Mouse (Mus musculus) thymus, adult 2 months (tissue): Measurements from ENCODE around the gene Prr7. TPM values are rescaled to one million over a fixed set of nuclear protein-coding genes. Genes with fewer than 3 reads are reported as not detected.

Experiments
- DNase-seq: peaks from one replicate; pipeline ENCODE4 v3.0.0; 2021
- H3K27ac ChIP-seq: fragments of 200-500 bp; 2 replicates; pipeline ENCODE4 v1.5.1; 2012; ENCODE audit warnings: low read length, control low read depth; ENCODE audit not compliant: control insufficient read depth, insufficient read depth
- H3K27me3 ChIP-seq: fragments of 200-500 bp; 2 replicates; pipeline ENCODE4 v1.6.1; 2012; ENCODE audit warnings: mild to moderate bottlenecking, low read length, moderate library complexity, mixed read lengths; ENCODE audit not compliant: control insufficient read depth, insufficient read depth
- H3K36me3 ChIP-seq: fragments of 200-500 bp; 2 replicates; pipeline ENCODE4 v1.6.1; 2012; ENCODE audit warnings: mild to moderate bottlenecking, low read length, moderate library complexity; ENCODE audit not compliant: control insufficient read depth, insufficient read depth
- H3K4me1 ChIP-seq: fragments of 200-500 bp; replicated peaks from 2 replicates; pipeline ENCODE4 v1.6.1; 2012; ENCODE audit warnings: low read length; ENCODE audit not compliant: control insufficient read depth, insufficient read depth
- H3K4me3 ChIP-seq: fragments of 200-500 bp; 2 replicates; pipeline ENCODE4 v1.5.1; 2012; ENCODE audit warnings: mild to moderate bottlenecking, low read length, control low read depth, moderate library complexity; ENCODE audit not compliant: control insufficient read depth, insufficient read depth
- CTCF ChIP-seq: fragments of 200-500 bp; IDR thresholded peaks from 2 replicates; pipeline ENCODE4 v1.5.1; 2012; ENCODE audit warnings: mild to moderate bottlenecking, control low read depth, low read length, moderate library complexity, borderline replicate concordance; ENCODE audit not compliant: control insufficient read depth, poor library complexity, insufficient read depth; ENCODE audit errors: extremely low read depth
- POLR2A ChIP-seq: fragments of 200-500 bp; IDR thresholded peaks from 2 replicates; pipeline ENCODE4 v1.6.1; 2012; ENCODE audit warnings: mild to moderate bottlenecking, low read length, control low read depth, moderate library complexity; ENCODE audit not compliant: control insufficient read depth, poor library complexity, insufficient read depth; ENCODE audit errors: extremely low read depth
- WGBS: fragments of 180-500 bp; shearing (Covaris S2); methylation state at CpG from one replicate; pipeline ENCODE4 v1.1.7; 2018; 5-methylcytosine and 5-hydroxymethylcytosine counted together
- polyA plus RNA-seq: library from polyadenylated mRNA; depleted of rRNA; stranded (reverse); fragments of >200 nt; gene quantifications from 2 replicates; pipeline ENCODE4 v1.2.3, GENCODE M21; 2012

Gene Prr7
- polyA plus RNA-seq, 1 experiment, result 33.8 TPM

DNA sequence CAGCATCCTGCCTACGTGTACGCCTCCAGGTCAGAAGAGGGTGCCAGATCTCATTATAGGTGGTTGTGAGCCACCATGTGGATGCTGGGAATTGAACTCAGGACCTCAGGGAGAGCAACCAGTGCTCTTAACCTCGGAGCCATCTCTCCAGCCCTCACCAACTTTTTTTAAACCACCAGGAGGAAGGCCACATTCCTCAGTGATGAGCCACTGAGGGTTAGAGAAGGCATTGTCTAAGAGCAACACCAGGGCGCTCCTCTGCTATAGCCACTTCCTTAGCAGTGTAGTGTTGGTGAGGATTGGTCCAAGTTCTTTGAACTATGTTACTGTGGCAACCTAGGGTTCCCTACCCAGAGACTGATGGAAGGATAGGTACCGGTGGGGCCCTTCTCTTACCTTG is 11.7 kb downstream of the Prr7 start:
- 94% methylated on average over 5 of the region's 5 CpGs for WGBS

GRCm38 (mm10) chr13:55476256-55476655 is 12.2 kb downstream of the Prr7 start:
- Histone ChIP-seq H3K36me3 (no peaks in the 10 kb centered on the region), H3K4me3 (no peak overlapping the region), H3K27me3 (peaks cover 10% of the 10 kb centered on the region; the same call in 1 of the 2 replicates), H3K27ac (no peak overlapping the region), H3K4me1 (peaks cover 24% of the 10 kb centered on the region)
- no peak for DNase-seq
- TF ChIP-seq POLR2A (no peak), CTCF (no peak)
- over 99% methylated on average over 8 of the region's 8 CpGs for WGBS

More for the DNA sequence above, 11.7 kb downstream of the Prr7 start:
- no peaks in the 10 kb centered on the region for H3K36me3 ChIP-seq
- peaks cover 10% of the 10 kb centered on the region; the same call in 1 of the 2 replicates for H3K27me3 ChIP-seq
- no peak overlapping the region for H3K4me3 ChIP-seq
- no peak for TF ChIP-seq POLR2A
- H3K4me1 ChIP-seq, result peaks cover 29% of the 10 kb centered on the region
- no peak for DNase-seq
- no peak overlapping the region for H3K27ac ChIP-seq

- Histone ChIP-seq H3K4me1 (peaks cover 12% of the 10 kb centered on the region), H3K4me3 (no peak overlapping the region), H3K27ac (no peak overlapping the region), H3K36me3 (no peaks in the 10 kb centered on the region), H3K27me3 (peaks cover under 1% of the 10 kb centered on the region; the same call in 1 of the 2 replicates)
- WGBS, result 85% methylated on average over 16 of the region's 16 CpGs
- DNase-seq, result no peak
- no peak for TF ChIP-seq CTCF
- TF ChIP-seq POLR2A, result no peak
Observed at GRCm38 (mm10) chr13:55477492-55477891, 13.4 kb downstream of the Prr7 start.

DNA sequence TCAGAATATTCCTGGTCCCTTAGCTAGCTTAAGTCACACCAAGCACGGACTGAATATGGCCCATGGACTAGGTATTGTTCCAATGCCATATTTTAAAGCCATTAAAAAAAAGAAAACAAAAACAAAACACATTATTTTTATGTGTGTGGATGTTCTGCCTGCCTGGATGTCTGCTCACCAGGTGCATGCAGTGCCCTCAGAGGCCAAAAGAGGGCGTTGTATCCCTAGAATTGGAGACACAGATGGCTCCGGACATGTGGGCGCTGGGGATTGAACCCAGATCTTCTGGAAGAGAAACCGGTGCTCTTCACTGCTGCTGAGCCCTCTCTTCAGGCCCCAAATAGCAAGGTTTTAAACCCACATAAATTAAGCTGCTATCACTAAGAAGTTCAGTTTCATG is 14.0 kb downstream of the Prr7 start:
- TF ChIP-seq CTCF, result no peak
- no peak for TF ChIP-seq POLR2A
- no peak overlapping the region for H3K4me3 ChIP-seq
- H3K27me3 ChIP-seq, result no peaks in the 10 kb centered on the region; the same call in 1 of the 2 replicates
- H3K36me3 ChIP-seq, result no peaks in the 10 kb centered on the region
- no peak overlapping the region for H3K27ac ChIP-seq
- WGBS, result 76% methylated on average over 5 of the region's 5 CpGs
- DNase-seq, result no peak
- peaks cover 10% of the 10 kb centered on the region for H3K4me1 ChIP-seq

GRCm38 (mm10) chr13:55479008-55479407 is 14.9 kb downstream of the Prr7 start:
- Histone ChIP-seq H3K4me3 (no peak overlapping the region), H3K27ac (no peak overlapping the region), H3K27me3 (no peaks in the 10 kb centered on the region; the same call in 1 of the 2 replicates), H3K36me3 (no peaks in the 10 kb centered on the region), H3K4me1 (peaks cover 10% of the 10 kb centered on the region)
- DNase-seq, result no peak
- WGBS, result 36% methylated on average over 7 of the region's 7 CpGs
- TF ChIP-seq POLR2A, result no peak
- no peak for TF ChIP-seq CTCF

DNA sequence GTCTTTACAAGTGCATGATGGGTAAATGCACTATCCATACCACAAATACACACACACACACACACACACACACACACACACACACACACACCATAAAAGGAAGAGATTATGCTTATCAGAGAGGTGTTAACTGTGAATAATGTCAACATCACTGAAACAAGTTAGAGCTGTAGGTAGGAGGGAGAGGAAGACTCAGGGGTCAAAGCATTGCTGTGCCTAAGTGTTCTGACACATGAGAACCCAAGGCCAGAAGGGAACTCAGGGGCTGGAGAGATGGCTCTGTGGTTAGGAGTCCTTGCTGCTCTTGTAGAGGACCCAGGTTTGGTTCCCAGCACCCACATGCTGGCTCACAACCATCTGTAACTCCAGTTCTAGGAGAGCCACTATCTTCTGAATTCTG is 15.9 kb downstream of the Prr7 start:
- Histone ChIP-seq H3K4me3 (no peak overlapping the region), H3K36me3 (no peaks in the 10 kb centered on the region), H3K4me1 (peaks cover 19% of the 10 kb centered on the region), H3K27ac (no peak overlapping the region), H3K27me3 (no peaks in the 10 kb centered on the region; the same call in 1 of the 2 replicates)
- TF ChIP-seq CTCF (no peak), POLR2A (no peak)
- no peak for DNase-seq

GRCm38 (mm10) chr13:55482542-55482941 is 18.5 kb downstream of the Prr7 start:
- Histone ChIP-seq H3K27ac (no peak overlapping the region), H3K27me3 (peaks cover 5% of the 10 kb centered on the region), H3K36me3 (no peaks in the 10 kb centered on the region), H3K4me1 (peaks cover 28% of the 10 kb centered on the region), H3K4me3 (no peak overlapping the region)
- DNase-seq, result no peak
- TF ChIP-seq CTCF, result no peak
- no peak for TF ChIP-seq POLR2A
- WGBS, result 95% methylated on average over 7 of the region's 7 CpGs
